Mouse (Mus musculus) layer of hippocampus, adult 11-12 months (tissue): ENCODE measurements at regions not wholly inside any gene's neighbourhood (a gene's known extent, or its start where the extent isn't known, plus 50 kb on each side); places are given as distances from the start of the nearest gene placed in this dataset.

Source experiments
- DNase-seq: peaks from one replicate; pipeline ENCODE4 v3.0.0; 2022; ENCODE audit warnings: low spot score

- DNase-seq, result no peak
Measured at GRCm38 (mm10) chr12:16189441-16189840, 372.7 kb upstream of the Trib2 start.

GRCm38 (mm10) chr12:16185976-16186515 is 369.3 kb upstream of the Trib2 start:
- DNase-seq, result no peak

- DNase-seq, result no peak
Measured at GRCm38 (mm10) chr12:16185431-16185923, 368.8 kb upstream of the Trib2 start.

- no peak for DNase-seq
Measured at GRCm38 (mm10) chr12:16183055-16183454, 366.3 kb upstream of the Trib2 start.

GRCm38 (mm10) chr12:16181599-16181998 is 364.9 kb upstream of the Trib2 start:
- DNase-seq, result no peak

- no peak for DNase-seq
Measured at GRCm38 (mm10) chr12:16179897-16180296, 363.2 kb upstream of the Trib2 start.

GRCm38 (mm10) chr12:16176326-16176725 is 359.6 kb upstream of the Trib2 start:
- no peak for DNase-seq

- no peak for DNase-seq
Measured at GRCm38 (mm10) chr12:16172176-16172575, 355.5 kb upstream of the Trib2 start.

GRCm38 (mm10) chr12:16171636-16172035 is 354.9 kb upstream of the Trib2 start:
- no peak for DNase-seq

GRCm38 (mm10) chr12:16169781-16170535 is 353.2 kb upstream of the Trib2 start:
- DNase-seq, result no peak

GRCm38 (mm10) chr12:16167793-16168343 is 351.1 kb upstream of the Trib2 start:
- no peak for DNase-seq

GRCm38 (mm10) chr12:16165126-16165525 is 348.4 kb upstream of the Trib2 start:
- no peak for DNase-seq

- DNase-seq, result no peak
Measured at GRCm38 (mm10) chr12:16161947-16162346, 345.2 kb upstream of the Trib2 start.

GRCm38 (mm10) chr12:16157896-16158295 is 341.2 kb upstream of the Trib2 start:
- no peak for DNase-seq

GRCm38 (mm10) chr12:16155791-16156558 is 339.3 kb upstream of the Trib2 start:
- DNase-seq, result no peak

GRCm38 (mm10) chr12:16154256-16154655 is 337.5 kb upstream of the Trib2 start:
- no peak for DNase-seq

- no peak for DNase-seq
Measured at GRCm38 (mm10) chr12:16152108-16152507, 335.4 kb upstream of the Trib2 start.

- peak; percentile 37 for DNase-seq
Measured at GRCm38 (mm10) chr12:16151170-16151702, 334.5 kb upstream of the Trib2 start.

GRCm38 (mm10) chr12:16146919-16147318 is 330.2 kb upstream of the Trib2 start:
- no peak for DNase-seq

- peak; percentile 68 for DNase-seq
Measured at GRCm38 (mm10) chr12:16145621-16146020, 328.9 kb upstream of the Trib2 start.

- peak; percentile 27 for DNase-seq
Measured at GRCm38 (mm10) chr12:16141193-16141592, 324.5 kb upstream of the Trib2 start.

- no peak for DNase-seq
Measured at GRCm38 (mm10) chr12:16140511-16141110, 323.9 kb upstream of the Trib2 start.
